Mouse (Mus musculus) layer of hippocampus, postnatal 25 days (tissue): Measurements from ENCODE around the gene Picalm. TPM values are rescaled to one million over a fixed set of nuclear protein-coding genes. Genes with fewer than 3 reads are reported as not detected.

ENCODE experiments used
- total RNA-seq, 2 experiments: library from RNA; stranded (reverse); gene quantifications; 2 replicates each; pipeline ENCODE4 v1.2.3; 2021

Picalm gene
- total RNA-seq, 2 experiments from 2014 or later = 145 to 155 TPM

Other genes with a start within 250 kb of the Picalm start
- gene Ccdc81, start 226.6 kb upstream of the Picalm start, total RNA-seq = under 1 TPM; 0.42 to 0.52 TPM
- gene Hikeshi, start 189.0 kb upstream of the Picalm start, total RNA-seq = 100 to 1,000 TPM in 1 of 2 experiments, 10 to 100 TPM in 1; 85.0 to 105 TPM
- 10 to 100 TPM; 33.6 to 40.3 TPM for gene Eed, start 149.2 kb upstream of the Picalm start, total RNA-seq
- gene Ccdc83, start 135.6 kb downstream of the Picalm start, total RNA-seq = not detected
- 10 to 100 TPM; 40.4 to 49.5 TPM for gene Sytl2, start 172.0 kb downstream of the Picalm start, total RNA-seq